Mouse (Mus musculus) CH12.LX (cell line): ENCODE measurements around the gene Map1b. TPM values are rescaled to one million over a fixed set of nuclear protein-coding genes. Genes with fewer than 3 reads are reported as not detected.

ENCODE experiments used
- DNase-seq: peaks from one replicate; pipeline ENCODE4 v3.0.0-alpha.2; 2013; ENCODE audit errors: extremely low read depth
- H3K27ac ChIP-seq: 2 replicates; pipeline ENCODE4 v1.5.1; 2012; ENCODE audit warnings: low read depth, mild to moderate bottlenecking, control low read depth, moderate library complexity; ENCODE audit not compliant: insufficient read depth
- H3K27me3 ChIP-seq: replicated peaks from 2 replicates; pipeline ENCODE3; 2012; ENCODE audit warnings: inconsistent platforms
- H3K36me3 ChIP-seq, 2 experiments: replicated peaks in 1 of 2; 2 replicates each; pipeline versions ENCODE3 to v1.6.1; 2012; ENCODE audit warnings: inconsistent platforms in 1 of 2, low read length in 1 of 2, mild to moderate bottlenecking in 1 of 2, mixed read lengths in 1 of 2, moderate library complexity in 1 of 2; ENCODE audit not compliant: control insufficient read depth in 1 of 2, insufficient read depth in 1 of 2
- H3K4me1 ChIP-seq, 2 experiments: 2 replicates each; pipeline ENCODE4 v1.6.1; 2012; ENCODE audit warnings: inconsistent platforms in 1 of 2, moderate library complexity in 1 of 2; ENCODE audit not compliant: insufficient read depth in 2 of 2, control insufficient read depth in 1 of 2
- H3K4me2 ChIP-seq: 2 replicates; pipeline ENCODE4 v1.6.1; 2012; ENCODE audit warnings: low read depth, mild to moderate bottlenecking, control low read depth; ENCODE audit not compliant: poor library complexity, insufficient read depth, severe bottlenecking
- H3K4me3 ChIP-seq, 3 experiments: fragments of 150-350 bp in 1 of 3; sonication (generic) in 1 of 3; replicated peaks in 1 of 3; 2 replicates each; pipeline versions ENCODE3 to v1.5.1; 2011 to 2012; ENCODE audit warnings: low read depth in 2 of 3, low read length in 2 of 3, mild to moderate bottlenecking in 2 of 3, moderate library complexity in 2 of 3, control low read depth in 1 of 3, improper control_type of control experiment in 1 of 3, inconsistent platforms in 1 of 3, mixed read lengths in 1 of 3; ENCODE audit not compliant: poor library complexity in 1 of 3
- H3K79me2 ChIP-seq: replicated peaks from 2 replicates; pipeline ENCODE4 v1.6.1; 2012; ENCODE audit warnings: mild to moderate bottlenecking, moderate library complexity; ENCODE audit not compliant: control insufficient read depth, poor library complexity, insufficient read depth, severe bottlenecking; ENCODE audit errors: extremely low read depth
- H3K9ac ChIP-seq: 2 replicates; pipeline ENCODE4 v1.6.1; 2012; ENCODE audit warnings: low read depth, mild to moderate bottlenecking, control low read depth, moderate library complexity; ENCODE audit not compliant: insufficient read depth
- H3K9me3 ChIP-seq: replicated peaks from 2 replicates; pipeline ENCODE3; 2012; ENCODE audit warnings: low read length, inconsistent platforms, mixed read lengths
- CHD1 ChIP-seq: IDR thresholded peaks from 2 replicates; pipeline ENCODE4 v1.6.1; 2012; ENCODE audit warnings: low read depth, low read length, improper control_type of control experiment, inconsistent platforms
- CHD2 ChIP-seq: IDR thresholded peaks from 2 replicates; pipeline ENCODE4 v1.6.1; 2011; ENCODE audit warnings: low read length, improper control_type of control experiment
- CTCF ChIP-seq, 2 experiments: IDR thresholded peaks in 1 of 2; conservative IDR thresholded peaks in 1 of 2; 2 replicates each; pipeline ENCODE4 v1.5.1; 2011 to 2012; ENCODE audit warnings: low read depth in 2 of 2, low read length in 2 of 2, improper control_type of control experiment in 1 of 2, inconsistent platforms in 1 of 2, mild to moderate bottlenecking in 1 of 2, moderate library complexity in 1 of 2
- GABPA ChIP-seq: IDR thresholded peaks from 2 replicates; pipeline ENCODE4 v1.6.1; 2012; ENCODE audit warnings: low read depth, low read length, improper control_type of control experiment, inconsistent platforms; ENCODE audit not compliant: insufficient replicate concordance
- IRF4 ChIP-seq: IDR thresholded peaks from 2 replicates; pipeline ENCODE4 v1.6.1; 2014; ENCODE audit warnings: low read depth, mild to moderate bottlenecking, inconsistent platforms, low read length, improper control_type of control experiment
- JUN ChIP-seq: IDR thresholded peaks from 2 replicates; pipeline ENCODE4 v1.6.1; 2011; ENCODE audit warnings: low read depth, mild to moderate bottlenecking, low read length, improper control_type of control experiment, moderate library complexity; ENCODE audit not compliant: insufficient read depth
- JUND ChIP-seq: conservative IDR thresholded peaks from 2 replicates; pipeline ENCODE4 v1.6.1; 2011; ENCODE audit warnings: low read depth, low read length, improper control_type of control experiment
- KAT2A ChIP-seq: IDR thresholded peaks from 2 replicates; pipeline ENCODE4 v1.6.1; 2012; ENCODE audit warnings: low read length, improper control_type of control experiment, inconsistent platforms; ENCODE audit not compliant: insufficient replicate concordance
- MAX ChIP-seq: IDR thresholded peaks from 2 replicates; pipeline ENCODE4 v1.6.1; 2011; ENCODE audit warnings: low read length, improper control_type of control experiment
- MAZ ChIP-seq: IDR thresholded peaks from 2 replicates; pipeline ENCODE4 v1.6.1; 2012; ENCODE audit warnings: low read depth, mild to moderate bottlenecking, inconsistent platforms, low read length, improper control_type of control experiment, moderate library complexity
- MEF2A ChIP-seq: IDR thresholded peaks from 2 replicates; pipeline ENCODE4 v1.6.1; 2014; ENCODE audit warnings: low read depth, mild to moderate bottlenecking, inconsistent platforms, low read length, improper control_type of control experiment, borderline replicate concordance
- MXI1 ChIP-seq: IDR thresholded peaks from 2 replicates; pipeline ENCODE4 v1.6.1; 2011; ENCODE audit warnings: mild to moderate bottlenecking, low read depth, low read length, improper control_type of control experiment
- MYC ChIP-seq: IDR thresholded peaks from 2 replicates; pipeline ENCODE4 v1.6.1; 2011; ENCODE audit warnings: low read depth, mild to moderate bottlenecking, improper control_type of control experiment, low read length
- NELFE ChIP-seq: IDR thresholded peaks from 2 replicates; pipeline ENCODE4 v1.6.1; 2011; ENCODE audit warnings: low read depth, low read length, improper control_type of control experiment
- NRF1 ChIP-seq: IDR thresholded peaks from 2 replicates; pipeline ENCODE4 v1.6.1; 2014; ENCODE audit warnings: low read depth, mild to moderate bottlenecking, inconsistent platforms, low read length, improper control_type of control experiment, moderate library complexity
- RAD21 ChIP-seq: IDR thresholded peaks from 2 replicates; pipeline ENCODE4 v1.6.1; 2011; ENCODE audit warnings: low read depth, mild to moderate bottlenecking, low read length, improper control_type of control experiment, moderate library complexity
- RCOR1 ChIP-seq: conservative IDR thresholded peaks from 2 replicates; pipeline ENCODE4 v1.6.1; 2012; ENCODE audit warnings: low read depth, mild to moderate bottlenecking, inconsistent platforms, low read length, improper control_type of control experiment
- SIN3A ChIP-seq: IDR thresholded peaks from 2 replicates; pipeline ENCODE4 v1.6.1; 2012; ENCODE audit warnings: low read length, improper control_type of control experiment, inconsistent platforms
- TBP ChIP-seq: conservative IDR thresholded peaks from 2 replicates; pipeline ENCODE4 v1.6.1; 2011; ENCODE audit warnings: low read depth, low read length, improper control_type of control experiment
- USF1 ChIP-seq: IDR thresholded peaks from 2 replicates; pipeline ENCODE4 v1.6.1; 2014; ENCODE audit warnings: low read depth, mild to moderate bottlenecking, inconsistent platforms, low read length, improper control_type of control experiment
- ZKSCAN1 ChIP-seq: IDR thresholded peaks from 2 replicates; pipeline ENCODE4 v1.6.1; 2012; ENCODE audit warnings: low read depth, inconsistent platforms, low read length, improper control_type of control experiment, borderline replicate concordance
- ZMIZ1 ChIP-seq: IDR thresholded peaks from 2 replicates; pipeline ENCODE4 v1.6.1; 2012; ENCODE audit warnings: low read depth, mild to moderate bottlenecking, inconsistent platforms, low read length, improper control_type of control experiment
- dilution Hi-C: fragments of 300-500 bp; cut with MboI; formaldehyde crosslinking; loops from 2 replicates; pipeline ENCODE4 v1.14.3; 2020; ENCODE audit warnings: low sequenced_read_pairs; ENCODE audit not compliant: extremely low pct_unique_long_range_greater_than_20kb, extremely low pct_ligation_motif_present
- in situ Hi-C: fragments of 300-500 bp; cut with MboI; formaldehyde crosslinking; loops from 3 replicates; pipeline ENCODE4 v1.14.3; 2019; ENCODE audit warnings: low sequenced_read_pairs, low pct_ligation_motif_present, low pct_unique_long_range_greater_than_20kb, mixed read lengths
- polyA plus RNA-seq: library from polyadenylated mRNA; unstranded; fragments of >175 nt; gene quantifications from 2 replicates; pipeline ENCODE4 v1.2.1, GENCODE M21; 2012; ENCODE audit warnings: low read depth; ENCODE audit not compliant: insufficient read length
- total RNA-seq, 2 experiments: library from RNA; depleted of rRNA; stranded (reverse); fragments of 300-350 nt in 1 of 2; fragments of >200 nt in 1 of 2; gene quantifications; 2 replicates each; pipeline ENCODE4 v1.2.3; 2012 to 2014

The Map1b gene
- total and polyA plus RNA-seq, 3 experiments = 0.04 to 0.08 TPM; not detected in 1

- Histone ChIP-seq H3K79me2 (no peaks in the 10 kb centered on the region), H3K27me3 (no peaks in the 10 kb centered on the region), H3K9ac (no peak overlapping the region), H3K27ac (no peak overlapping the region), H3K4me2 (no peak overlapping the region), H3K4me1 (peaks cover 0 to 5% of the 10 kb centered on the region in 2 experiments; a peak in 2 of 4 replicates), H3K9me3 (no peaks in the 10 kb centered on the region), H3K4me3 (no peak overlapping the region), H3K36me3 (no peaks in the 10 kb centered on the region)
- dilution Hi-C loops (no loop called here), in situ Hi-C loops (no loop called here)
- DNase-seq = no peak
- no peak for TF ChIP-seq KAT2A
- no peak for TF ChIP-seq CTCF (conservative IDR thresholded peaks at IDR 0.05 in 1 of 2, IDR thresholded peaks at IDR 0.05 in 1 of 2; ENCODE audit: low read depth in 2 of 2, low read length in 2 of 2)
- TF ChIP-seq MEF2A = no peak
- no peak for TF ChIP-seq NELFE
- no peak for TF ChIP-seq SIN3A
- no peak for TF ChIP-seq USF1
Observed at GRCm38 (mm10) chr13:99483433-99483832, 32.9 kb downstream of the Map1b start.

- in situ Hi-C loops = no loop called here
- peaks cover 3 to 11% of the 10 kb centered on the region in 2 experiments; a peak in 3 of 4 replicates for H3K4me1 ChIP-seq
- H3K27ac ChIP-seq = no peak overlapping the region
- no peak overlapping the region for H3K4me2 ChIP-seq
- H3K4me3 ChIP-seq = no peak overlapping the region
- no peaks in the 10 kb centered on the region for H3K27me3 ChIP-seq
- no peaks in the 10 kb centered on the region for H3K36me3 ChIP-seq
- no peak for TF ChIP-seq TBP
- no peak for TF ChIP-seq RCOR1
- TF ChIP-seq SIN3A = no peak
- no peak for TF ChIP-seq ZMIZ1
- TF ChIP-seq KAT2A = no peak
- no peak for TF ChIP-seq GABPA
- TF ChIP-seq MAZ = no peak
- no peak for TF ChIP-seq CHD1
- no peak for TF ChIP-seq JUND
- TF ChIP-seq CHD2 = no peak
- TF ChIP-seq NELFE = no peak
- TF ChIP-seq RAD21 = no peak
- TF ChIP-seq, all 38 proteins: peak for 0
- H3K9ac ChIP-seq = no peak overlapping the region
- dilution Hi-C loops = no loop called here
- H3K79me2 ChIP-seq = no peaks in the 10 kb centered on the region
- peak; percentile 17 for DNase-seq
- H3K9me3 ChIP-seq = no peaks in the 10 kb centered on the region
Observed at GRCm38 (mm10) chr13:99475488-99475887, 40.9 kb downstream of the Map1b start.

GRCm38 (mm10) chr13:99475033-99475432 lies 41.3 kb downstream of the Map1b start:
- in situ Hi-C loops = no loop called here
- no peak overlapping the region for H3K4me2 ChIP-seq
- H3K9me3 ChIP-seq = no peaks in the 10 kb centered on the region
- DNase-seq = no peak
- H3K27me3 ChIP-seq = no peaks in the 10 kb centered on the region
- dilution Hi-C loops = no loop called here
- no peaks in the 10 kb centered on the region for H3K36me3 ChIP-seq
- TF ChIP-seq MXI1 = no peak
- TF ChIP-seq CHD2 = no peak
- no peak for TF ChIP-seq GABPA
- TF ChIP-seq TBP = no peak
- no peak for TF ChIP-seq NRF1
- TF ChIP-seq IRF4 = no peak
- TF ChIP-seq JUND = no peak
- TF ChIP-seq MAX = no peak
- no peak for TF ChIP-seq NELFE
- no peak for TF ChIP-seq USF1
- TF ChIP-seq MYC = no peak
- TF ChIP-seq SIN3A = no peak
- TF ChIP-seq JUN = no peak
- no peak for TF ChIP-seq ZKSCAN1
- H3K9ac ChIP-seq = no peak overlapping the region
- H3K4me1 ChIP-seq = peaks cover 3 to 11% of the 10 kb centered on the region in 2 experiments; a peak in 3 of 4 replicates
- no peak overlapping the region for H3K27ac ChIP-seq
- H3K79me2 ChIP-seq = no peaks in the 10 kb centered on the region
- no peak overlapping the region for H3K4me3 ChIP-seq
